Mouse (Mus musculus) adrenal gland, postnatal 4 days (tissue): ENCODE results near the gene Igfals. TPM values are rescaled to one million over a fixed set of nuclear protein-coding genes. Genes with fewer than 3 reads are reported as not detected.
A peak's percentile ranks its signal among the peaks of the same experiment; 100 is the strongest.

Experiments used
- DNase-seq, 2 experiments: peaks; one replicate each; pipeline ENCODE4 v3.0.0; 2021 to 2022; ENCODE audit warnings: low spot score in 2 of 2, mixed read lengths in 2 of 2
- total RNA-seq, 2 experiments: library from RNA; stranded (reverse); gene quantifications; 2 replicates each; pipeline ENCODE4 v1.2.3; 2021

Gene Igfals
- total RNA-seq, 2 experiments from 2014 or later = 2.0 to 7.4 TPM

GRCm38 (mm10) chr17:24893276-24893675 is 27.5 kb downstream of the Igfals start:
- DNase-seq = no peak

- no peak for DNase-seq
Measured at GRCm38 (mm10) chr17:24894061-24894994, 28.5 kb downstream of the Igfals start.

- DNase-seq = peak; percentile 56 to 74
Measured at GRCm38 (mm10) chr17:24894995-24895547, 29.3 kb downstream of the Igfals start, which contains the start of the genes Eme2 and Mrps34. Gene Eme2, minus strand, starts transcription at chr17:24895087. Gene Mrps34, plus strand, starts transcription at chr17:24895116.

GRCm38 (mm10) chr17:24895571-24896240 is 29.9 kb downstream of the Igfals start:
- no peak for DNase-seq

GRCm38 (mm10) chr17:24896241-24896992 is 30.6 kb downstream of the Igfals start, which contains the start of gene Nme3:
Gene Nme3, plus strand, starts transcription at chr17:24896500.
- peak; percentile 65 to 67 for DNase-seq

- DNase-seq = no peak
Measured at GRCm38 (mm10) chr17:24896993-24897269, 31.1 kb downstream of the Igfals start.

- DNase-seq = no peak
Measured at GRCm38 (mm10) chr17:24897600-24897999, 31.8 kb downstream of the Igfals start.

GRCm38 (mm10) chr17:24898041-24898854 is 32.5 kb downstream of the Igfals start:
- no peak for DNase-seq

- DNase-seq = no peak
Measured at GRCm38 (mm10) chr17:24899153-24899552, 33.4 kb downstream of the Igfals start.

GRCm38 (mm10) chr17:24900014-24900413 is 34.2 kb downstream of the Igfals start:
- DNase-seq = no peak

GRCm38 (mm10) chr17:24902124-24902523 is 36.3 kb downstream of the Igfals start:
- DNase-seq = no peak

- DNase-seq = no peak
Measured at GRCm38 (mm10) chr17:24902671-24903474, 37.1 kb downstream of the Igfals start.

GRCm38 (mm10) chr17:24903767-24904166 is 38.0 kb downstream of the Igfals start:
- DNase-seq = no peak

- peak in 1 of 2 experiments; percentile 60 for DNase-seq
Measured at GRCm38 (mm10) chr17:24907591-24907990, 41.8 kb downstream of the Igfals start.

- DNase-seq = no peak
Measured at GRCm38 (mm10) chr17:24913984-24914383, 48.2 kb downstream of the Igfals start.

GRCm38 (mm10) chr17:24923246-24923645 is 57.4 kb downstream of the Igfals start:
- DNase-seq = no peak

- no peak for DNase-seq
Measured at GRCm38 (mm10) chr17:24929506-24929905, 63.7 kb downstream of the Igfals start.
